Mouse (Mus musculus) ZHBTc4 (cell line): ENCODE data around the gene Chst13.
A peak's percentile ranks its signal among the peaks of the same experiment; 100 is the strongest.

Source experiments
- DNase-seq: peaks from one replicate; pipeline ENCODE4 v3.0.0-alpha.2; 2011; ENCODE audit warnings: low read depth, low spot score

Chst13 gene

DNA sequence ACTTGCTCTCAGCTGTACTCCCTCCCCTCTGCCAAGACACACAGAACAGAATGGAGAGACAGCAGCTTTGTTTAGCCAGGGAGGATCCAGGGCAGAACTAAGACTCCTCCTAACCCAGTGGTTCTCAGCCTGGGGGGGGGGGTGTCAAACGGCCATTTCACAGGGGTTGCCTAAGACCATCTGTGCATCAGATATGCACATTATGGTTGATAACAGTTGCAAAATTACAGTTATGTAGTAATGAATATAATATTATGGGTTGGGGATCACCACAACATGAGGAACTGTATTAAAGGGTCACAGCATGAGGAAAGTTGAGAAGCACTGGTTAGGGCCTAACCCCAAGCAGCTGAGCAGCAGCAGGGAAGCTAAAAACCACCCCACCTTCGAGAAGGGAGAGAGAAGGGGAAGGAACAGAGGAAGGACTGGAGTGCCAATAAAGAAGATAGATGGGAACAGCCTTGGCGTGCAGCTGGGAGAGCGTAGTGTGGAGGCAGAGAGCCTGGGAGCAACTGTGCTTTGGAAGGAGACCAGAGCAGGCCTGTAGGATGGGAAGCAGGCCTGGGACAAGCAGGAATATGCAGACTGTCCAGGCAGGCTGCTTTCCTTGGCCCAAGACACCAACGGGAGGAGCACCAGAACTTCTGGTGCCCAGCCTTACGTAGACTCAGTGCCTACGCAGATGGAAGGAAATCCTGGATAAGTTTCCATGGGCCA lies 5.4 kb downstream of the Chst13 start:
- DNase-seq, result no peak

GRCm38 (mm10) chr6:90319019-90319418 lies 6.0 kb downstream of the Chst13 start:
- no peak for DNase-seq

- no peak for DNase-seq
Measured at GRCm38 (mm10) chr6:90317510-90318258, 7.3 kb downstream of the Chst13 start.

DNA sequence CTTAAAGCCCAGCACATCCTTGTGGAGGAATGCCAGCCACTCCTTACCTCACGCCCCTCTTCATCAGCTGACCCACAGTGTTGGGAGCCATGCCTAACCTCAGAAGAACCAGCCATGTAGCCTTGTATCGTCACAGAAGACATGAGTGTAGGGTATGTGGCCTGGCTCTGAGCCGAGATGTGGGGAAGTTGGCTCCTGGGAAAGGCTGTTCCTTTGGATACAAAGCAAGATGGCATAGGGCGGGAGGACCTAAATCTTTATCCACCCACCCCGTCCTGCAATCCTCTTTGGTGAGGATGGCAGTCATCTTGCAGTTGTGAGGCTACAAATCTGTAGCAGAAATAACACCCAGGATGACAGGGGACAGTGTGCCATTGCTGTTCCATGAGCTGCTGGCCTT lies 9.0 kb downstream of the Chst13 start:
- DNase-seq, result no peak

- DNase-seq, result peak; percentile 64
Measured at GRCm38 (mm10) chr6:90308839-90309778, 15.9 kb downstream of the Chst13 start.

- no peak for DNase-seq
Measured at GRCm38 (mm10) chr6:90306315-90306975, 18.5 kb downstream of the Chst13 start.

DNA sequence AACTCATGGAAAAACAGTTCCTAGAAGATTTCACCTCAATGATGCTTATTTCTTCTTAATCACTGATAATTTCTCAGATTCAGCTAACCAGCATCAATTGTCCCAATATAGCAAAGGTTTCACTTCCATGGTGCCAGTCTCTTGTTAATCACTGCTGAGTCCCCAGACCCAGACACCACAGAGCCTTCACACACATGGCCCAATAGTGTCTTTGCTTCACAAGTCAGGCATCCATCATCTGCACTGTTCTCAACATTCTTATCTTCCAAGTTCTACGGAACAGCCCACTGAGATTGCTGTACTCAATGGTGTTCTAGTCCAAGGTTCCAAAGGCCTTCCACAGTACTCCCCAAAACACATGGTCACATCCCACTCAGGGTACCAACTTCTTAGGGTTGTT lies 24.1 kb downstream of the Chst13 start, which contains the start of gene BC048671:
TSS of gene BC048671 (plus strand) at position 301 of the 400 bp plus-strand sequence.
- DNase-seq, result no peak

DNA sequence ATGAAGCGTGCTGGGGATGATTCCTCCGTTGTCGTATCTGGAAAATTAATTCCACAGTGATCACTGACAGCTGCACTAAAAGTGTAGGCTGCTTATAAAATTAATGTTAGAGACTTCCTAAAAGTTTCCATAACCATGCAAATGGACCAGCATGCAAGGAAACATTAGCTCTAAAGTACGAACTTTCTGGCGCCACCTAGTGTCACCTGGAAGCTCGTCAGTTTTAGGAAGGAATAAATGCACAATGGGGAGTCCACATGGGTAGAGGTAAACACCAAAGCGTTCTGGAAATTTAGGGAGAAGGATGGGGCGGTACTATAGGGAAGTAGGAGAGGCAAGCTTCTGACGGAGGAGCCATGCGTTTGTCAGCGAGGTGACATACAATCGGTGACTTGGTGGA lies 36.7 kb downstream of the Chst13 start:
- peak; percentile 53 for DNase-seq
